Mouse (Mus musculus): ENCODE measurements at regions not wholly inside any gene's neighbourhood (a gene's known extent, or its start where the extent isn't known, plus 50 kb on each side); places are given as distances from the start of the nearest gene placed in this dataset.
A peak's percentile ranks its signal among the peaks of the same experiment; 100 is the strongest.

DNA sequence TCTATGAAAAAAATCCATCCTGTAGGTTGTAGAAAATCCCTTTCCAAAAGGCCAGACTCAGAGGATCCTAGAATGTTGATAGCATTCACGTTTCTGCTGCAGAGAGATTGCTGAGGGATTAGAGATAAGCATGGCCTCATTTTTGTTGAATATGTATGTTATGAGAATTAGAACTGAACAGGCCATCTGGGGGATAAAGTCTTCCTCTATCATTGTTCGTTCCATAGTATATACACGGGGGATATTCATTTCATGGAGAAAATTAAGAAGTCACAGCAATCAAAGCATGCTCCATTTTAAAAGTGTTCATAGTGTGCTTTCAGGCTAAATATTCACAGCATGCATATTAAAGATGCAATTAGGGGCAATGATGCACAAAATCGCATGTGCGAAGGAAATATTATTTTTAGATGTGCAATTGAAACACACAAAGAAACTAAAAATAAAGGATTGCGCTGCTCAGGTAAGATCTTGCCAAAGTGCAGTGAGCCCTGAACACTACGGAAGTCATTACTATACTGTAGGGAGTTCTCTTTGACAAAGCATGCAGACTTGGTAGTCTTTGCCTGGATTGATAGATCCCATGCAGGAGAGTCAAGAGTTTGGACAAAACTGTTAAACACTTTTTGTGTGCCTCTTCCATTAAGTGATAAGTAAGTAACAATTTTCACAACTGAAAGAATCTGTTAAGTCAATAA lies 511.5 kb downstream of the Phf3 start:
- Histone ChIP-seq H3K4me2 (ENCODE audit: low read length) (no peak overlapping the region), H3K9ac (replicated peaks; ENCODE audit: low read length) (no peak overlapping the region), H3K9me3 (ENCODE audit: control insufficient read depth, low read length) (no peaks in the 10 kb centered on the region), H3K4me1 (ENCODE audit: control insufficient read depth, insufficient read depth, low read length) (peaks cover 5% of the 10 kb centered on the region; the same call in 1 of the 2 replicates), H3K27me3 (ENCODE audit: control insufficient read depth, insufficient read depth, low read length) (no peaks in the 10 kb centered on the region), H3K36me3 (ENCODE audit: control insufficient read depth, insufficient read depth, low read length) (no peaks in the 10 kb centered on the region), H3K27ac (replicated peaks; ENCODE audit: low read depth, low read length) (peak overlapping the region; percentile 4; the same call in 1 of the 2 replicates), H3K4me3 (replicated peaks; ENCODE audit: low read depth, low read length) (no peak overlapping the region)
- peak; percentile 52 for DNase-seq
- ATAC-seq (ENCODE audit: low FRiP score, low TSS enrichment), result peak; percentile 46; the same call in 1 of the 2 replicates
- 42% methylated on average over 7 of the region's 7 CpGs for WGBS

DNA sequence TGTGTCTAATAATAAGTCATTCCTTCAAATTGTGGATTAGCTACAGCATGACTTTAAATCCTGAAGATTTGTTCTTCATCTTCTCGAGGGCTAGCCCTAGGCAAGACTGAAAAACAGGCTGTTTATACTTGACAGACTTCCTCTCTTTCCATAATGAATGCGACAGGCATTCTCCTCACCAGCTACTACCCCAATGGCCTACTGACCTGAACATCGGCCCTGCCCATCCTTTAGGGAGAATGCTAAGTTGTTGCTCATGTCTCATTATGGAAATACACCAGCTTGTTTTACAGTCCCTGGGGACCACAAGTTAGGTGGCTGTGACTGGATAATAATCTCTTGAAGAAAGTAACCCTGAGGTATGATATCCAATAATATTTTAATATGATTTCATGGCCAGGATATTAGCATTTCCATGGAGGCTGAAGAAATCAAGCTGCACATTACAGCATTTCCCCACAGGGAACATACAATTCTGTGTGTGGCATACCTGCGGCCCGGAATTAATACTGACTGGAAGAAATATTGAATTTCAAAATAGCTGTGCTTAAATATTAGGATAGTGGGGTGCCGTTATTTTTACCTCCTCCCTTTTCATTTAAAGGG lies 553.0 kb downstream of the Phf3 start:
- H3K9me3 ChIP-seq (ENCODE audit: control insufficient read depth, low read length), result no peaks in the 10 kb centered on the region
- DNase-seq (peak; percentile 52), ATAC-seq (ENCODE audit: low FRiP score, low TSS enrichment) (peak; percentile 44; the same call in 1 of the 2 replicates)
- H3K36me3 ChIP-seq (ENCODE audit: control insufficient read depth, insufficient read depth, low read length), result no peaks in the 10 kb centered on the region
- no peak overlapping the region for H3K27ac ChIP-seq (replicated peaks; ENCODE audit: low read depth, low read length)
- WGBS, result 53% methylated on average over 6 of the region's 6 CpGs
- H3K27me3 ChIP-seq (ENCODE audit: control insufficient read depth, insufficient read depth, low read length), result no peaks in the 10 kb centered on the region
- no peak overlapping the region for H3K4me2 ChIP-seq (ENCODE audit: low read length)
- no peaks in the 10 kb centered on the region for H3K4me1 ChIP-seq (ENCODE audit: control insufficient read depth, insufficient read depth, low read length)
- H3K9ac ChIP-seq (replicated peaks; ENCODE audit: low read length), result no peak overlapping the region
- no peak overlapping the region for H3K4me3 ChIP-seq (replicated peaks; ENCODE audit: low read depth, low read length)

DNA sequence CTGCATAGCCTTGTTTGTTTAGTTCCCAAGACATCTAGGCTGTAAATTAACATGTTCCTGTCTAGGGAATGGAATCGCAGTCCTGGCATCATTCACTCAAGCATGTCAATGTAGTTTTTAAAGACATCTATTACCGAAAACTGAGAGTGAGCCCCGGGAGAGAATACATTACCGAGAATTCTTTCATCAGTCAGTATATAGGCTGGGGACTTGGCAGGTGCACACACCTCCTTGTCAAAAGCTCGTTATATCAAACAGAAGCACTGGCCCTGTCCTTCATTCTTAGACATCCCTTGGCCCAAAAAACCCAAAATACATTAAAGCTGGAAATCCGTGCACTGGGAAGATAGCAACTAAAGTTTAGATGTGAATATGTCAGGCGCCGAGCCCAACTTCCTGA lies 555.5 kb downstream of the Phf3 start:
- Histone ChIP-seq H3K9ac (replicated peaks; ENCODE audit: low read length) (no peak overlapping the region), H3K4me2 (ENCODE audit: low read length) (no peak overlapping the region), H3K4me1 (ENCODE audit: control insufficient read depth, insufficient read depth, low read length) (no peaks in the 10 kb centered on the region), H3K4me3 (replicated peaks; ENCODE audit: low read depth, low read length) (no peak overlapping the region), H3K36me3 (ENCODE audit: control insufficient read depth, insufficient read depth, low read length) (no peaks in the 10 kb centered on the region), H3K27ac (replicated peaks; ENCODE audit: low read depth, low read length) (no peak overlapping the region), H3K9me3 (ENCODE audit: control insufficient read depth, low read length) (no peaks in the 10 kb centered on the region), H3K27me3 (ENCODE audit: control insufficient read depth, insufficient read depth, low read length) (no peaks in the 10 kb centered on the region)
- ATAC-seq (ENCODE audit: low FRiP score, low TSS enrichment), result no peak; the same call in 1 of the 2 replicates
- 68% methylated on average over 8 of the region's 8 CpGs for WGBS
- peak; percentile 25 for DNase-seq

DNA sequence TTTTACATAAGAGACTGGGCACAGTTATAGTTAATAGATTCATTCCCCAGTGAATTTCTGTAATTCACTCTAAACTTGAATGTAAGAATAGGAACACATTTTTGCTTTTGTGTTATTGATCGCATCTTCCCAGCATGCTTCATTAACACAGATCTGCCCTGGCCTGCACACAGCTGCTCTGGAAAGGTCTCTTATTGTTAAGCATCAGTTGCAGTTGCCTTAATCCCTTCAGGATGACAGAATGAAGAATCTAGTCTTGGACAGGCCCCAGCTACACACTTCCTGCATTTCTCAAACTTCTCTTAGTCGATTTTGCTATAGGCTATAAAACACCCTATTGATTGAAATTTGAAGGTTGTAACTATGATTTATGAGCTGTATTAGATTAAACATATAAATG lies 584.6 kb downstream of the Phf3 start:
- Histone ChIP-seq H3K4me1 (ENCODE audit: control insufficient read depth, insufficient read depth, low read length) (no peaks in the 10 kb centered on the region), H3K27me3 (ENCODE audit: control insufficient read depth, insufficient read depth, low read length) (no peaks in the 10 kb centered on the region), H3K4me2 (ENCODE audit: low read length) (no peak overlapping the region), H3K4me3 (replicated peaks; ENCODE audit: low read depth, low read length) (no peak overlapping the region), H3K9me3 (ENCODE audit: control insufficient read depth, low read length) (no peaks in the 10 kb centered on the region), H3K36me3 (ENCODE audit: control insufficient read depth, insufficient read depth, low read length) (no peaks in the 10 kb centered on the region), H3K27ac (replicated peaks; ENCODE audit: low read depth, low read length) (no peak overlapping the region), H3K9ac (replicated peaks; ENCODE audit: low read length) (no peak overlapping the region)
- DNase-seq (peak; percentile 32), ATAC-seq (ENCODE audit: low FRiP score, low TSS enrichment) (no peak; the same call in 1 of the 2 replicates)
- 26% methylated on average over 2 of the region's 2 CpGs for WGBS

DNA sequence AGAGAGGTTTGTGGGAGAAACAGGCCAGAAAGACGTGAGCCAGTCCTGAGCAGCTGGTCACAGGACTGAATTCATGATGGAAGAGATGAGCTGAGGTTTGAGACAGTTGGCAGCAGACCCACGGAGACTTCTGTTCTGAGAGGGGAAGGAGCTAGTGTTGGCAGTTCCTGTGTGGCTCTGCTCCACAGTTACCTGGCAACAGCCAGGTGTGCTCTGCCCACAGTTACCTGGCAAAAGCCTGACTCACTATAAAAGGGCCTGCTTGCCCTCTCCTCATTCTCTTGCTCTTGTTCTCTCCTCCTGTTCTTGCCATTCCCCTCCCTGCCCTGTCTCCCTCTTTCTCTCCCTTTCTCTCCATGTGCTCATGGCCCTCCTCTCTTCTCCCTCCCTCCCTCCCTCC lies 611.3 kb downstream of the Phf3 start:
- H3K4me1 ChIP-seq (ENCODE audit: control insufficient read depth, insufficient read depth, low read length), result no peaks in the 10 kb centered on the region
- no peaks in the 10 kb centered on the region for H3K27me3 ChIP-seq (ENCODE audit: control insufficient read depth, insufficient read depth, low read length)
- H3K4me2 ChIP-seq (ENCODE audit: low read length), result no peak overlapping the region
- no peaks in the 10 kb centered on the region for H3K36me3 ChIP-seq (ENCODE audit: control insufficient read depth, insufficient read depth, low read length)
- no peak for ATAC-seq (ENCODE audit: low FRiP score, low TSS enrichment)
- no peak for DNase-seq
- no peak overlapping the region for H3K9ac ChIP-seq (replicated peaks; ENCODE audit: low read length)
- 55% methylated on average over 2 of the region's 2 CpGs for WGBS
- H3K4me3 ChIP-seq (replicated peaks; ENCODE audit: low read depth, low read length), result no peak overlapping the region
- H3K9me3 ChIP-seq (ENCODE audit: control insufficient read depth, low read length), result no peaks in the 10 kb centered on the region
- no peak overlapping the region for H3K27ac ChIP-seq (replicated peaks; ENCODE audit: low read depth, low read length)

DNA sequence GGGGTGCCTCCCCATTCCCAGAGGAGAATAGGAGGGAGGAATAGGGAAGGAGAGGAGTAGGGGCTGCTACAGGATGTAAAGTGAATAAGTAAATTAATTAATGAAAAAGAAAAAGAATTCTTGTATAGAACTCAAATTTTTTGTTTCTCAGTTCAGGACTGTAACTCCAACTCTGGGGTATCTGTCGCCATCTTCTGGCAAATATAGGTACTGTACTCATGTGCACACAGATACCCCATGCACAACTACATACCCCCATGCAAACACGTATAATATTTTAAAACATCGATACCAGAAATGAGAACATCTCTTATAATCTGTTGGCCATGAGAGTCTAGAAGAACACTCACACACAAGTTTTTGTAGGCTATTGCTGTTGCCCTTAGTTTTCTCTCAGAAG lies 614.2 kb downstream of the Phf3 start:
- Histone ChIP-seq H3K27me3 (ENCODE audit: control insufficient read depth, insufficient read depth, low read length) (no peaks in the 10 kb centered on the region), H3K36me3 (ENCODE audit: control insufficient read depth, insufficient read depth, low read length) (no peaks in the 10 kb centered on the region), H3K9ac (replicated peaks; ENCODE audit: low read length) (no peak overlapping the region), H3K4me3 (replicated peaks; ENCODE audit: low read depth, low read length) (no peak overlapping the region), H3K27ac (replicated peaks; ENCODE audit: low read depth, low read length) (no peak overlapping the region), H3K4me2 (ENCODE audit: low read length) (no peak overlapping the region), H3K9me3 (ENCODE audit: control insufficient read depth, low read length) (no peaks in the 10 kb centered on the region), H3K4me1 (ENCODE audit: control insufficient read depth, insufficient read depth, low read length) (no peaks in the 10 kb centered on the region)
- DNase-seq (peak; percentile 2), ATAC-seq (ENCODE audit: low FRiP score, low TSS enrichment) (no peak)
- WGBS, result 73% methylated on average over 3 of the region's 3 CpGs

DNA sequence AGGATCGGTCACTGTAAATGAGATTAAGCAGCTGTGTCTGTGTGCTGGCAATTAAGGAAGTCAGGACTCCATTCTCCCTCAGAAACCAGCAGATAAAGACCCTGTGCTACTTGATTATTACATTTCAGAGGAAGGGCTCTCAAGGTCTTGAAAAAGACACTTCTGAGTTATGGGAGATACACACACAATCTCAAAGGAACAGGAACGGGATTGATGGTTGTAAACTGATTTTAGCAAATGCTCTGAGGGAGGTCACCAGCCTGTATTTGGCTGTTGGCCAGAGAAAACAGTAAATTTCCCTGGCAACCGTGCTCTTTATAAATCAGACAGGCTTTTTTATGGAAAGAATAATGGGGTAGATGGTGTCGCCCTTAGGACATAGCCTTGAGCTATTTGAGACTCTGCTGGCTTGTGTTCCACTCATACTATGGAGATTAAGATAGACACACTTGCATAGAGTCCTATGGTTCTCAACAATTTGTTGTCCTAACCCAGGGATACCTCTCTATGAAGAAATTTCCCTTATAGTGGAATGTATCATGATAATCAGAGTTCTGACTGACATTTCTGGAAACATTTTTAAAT lies 656.9 kb downstream of the Phf3 start:
- ATAC-seq (ENCODE audit: low FRiP score, low TSS enrichment) (0 out of 2 replicates have a peak, but pooled peaks have one; percentile 20), DNase-seq (peak; percentile 53)
- H3K27me3 ChIP-seq (ENCODE audit: control insufficient read depth, insufficient read depth, low read length), result no peaks in the 10 kb centered on the region
- H3K9me3 ChIP-seq (ENCODE audit: control insufficient read depth, low read length), result no peaks in the 10 kb centered on the region
- no peak overlapping the region for H3K4me3 ChIP-seq (replicated peaks; ENCODE audit: low read depth, low read length)
- H3K27ac ChIP-seq (replicated peaks; ENCODE audit: low read depth, low read length), result no peak overlapping the region
- H3K4me2 ChIP-seq (ENCODE audit: low read length), result no peak overlapping the region
- no peaks in the 10 kb centered on the region for H3K36me3 ChIP-seq (ENCODE audit: control insufficient read depth, insufficient read depth, low read length)
- WGBS, result 46% methylated on average over 4 of the region's 4 CpGs
- H3K9ac ChIP-seq (replicated peaks; ENCODE audit: low read length), result no peak overlapping the region
- H3K4me1 ChIP-seq (ENCODE audit: control insufficient read depth, insufficient read depth, low read length), result no peaks in the 10 kb centered on the region

DNA sequence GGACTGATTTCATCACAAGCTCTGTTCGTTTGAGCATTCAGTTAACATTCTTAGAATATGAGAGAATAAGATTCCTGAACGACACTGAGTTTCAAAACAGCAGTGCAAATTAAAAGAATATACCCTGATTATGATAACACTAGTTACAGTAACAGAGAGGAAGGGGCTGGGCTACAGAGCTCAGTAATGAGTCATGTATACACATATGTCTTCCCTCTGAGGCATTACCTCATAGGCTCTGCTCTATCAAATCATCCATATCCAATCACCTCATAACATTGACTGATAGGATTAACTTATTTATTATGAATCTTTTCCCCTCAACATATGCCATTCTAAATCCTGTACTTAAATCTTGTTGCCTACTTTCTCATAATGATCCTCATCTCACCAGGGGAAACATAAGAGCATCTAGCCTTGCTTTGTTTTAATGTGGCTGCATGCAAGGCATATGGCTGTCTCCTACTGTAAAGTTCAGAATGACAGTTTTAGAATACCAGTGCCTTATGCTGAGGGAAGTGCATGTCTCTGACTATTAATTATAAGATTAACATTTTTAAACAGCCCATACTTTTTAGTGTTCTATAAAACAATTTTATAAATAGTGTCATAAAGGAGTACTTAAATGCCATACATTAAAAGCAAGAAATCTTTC lies 669.0 kb downstream of the Phf3 start:
- DNase-seq (no peak), ATAC-seq (ENCODE audit: low FRiP score, low TSS enrichment) (no peak)
- Histone ChIP-seq H3K4me1 (ENCODE audit: control insufficient read depth, insufficient read depth, low read length) (no peaks in the 10 kb centered on the region), H3K27me3 (ENCODE audit: control insufficient read depth, insufficient read depth, low read length) (no peaks in the 10 kb centered on the region), H3K9ac (replicated peaks; ENCODE audit: low read length) (no peak overlapping the region), H3K36me3 (ENCODE audit: control insufficient read depth, insufficient read depth, low read length) (no peaks in the 10 kb centered on the region), H3K9me3 (ENCODE audit: control insufficient read depth, low read length) (no peaks in the 10 kb centered on the region), H3K4me3 (replicated peaks; ENCODE audit: low read depth, low read length) (no peak overlapping the region), H3K4me2 (ENCODE audit: low read length) (no peak overlapping the region), H3K27ac (replicated peaks; ENCODE audit: low read depth, low read length) (no peak overlapping the region)
- WGBS, result 75% methylated on average over 2 of the region's 2 CpGs
